Mouse (Mus musculus) heart, adult 2 months (tissue): ENCODE results near the gene Pdxp. TPM values are rescaled to one million over a fixed set of nuclear protein-coding genes. Genes with fewer than 3 reads are reported as not detected.

Source experiments
- DNase-seq, 2 experiments: peaks; one replicate each; pipeline ENCODE4 v3.0.0; 2021
- H3K27ac ChIP-seq: fragments of 200-600 bp; 2 replicates; pipeline ENCODE4 v1.8.1; 2022
- H3K27me3 ChIP-seq: fragments of 200-500 bp; 2 replicates; pipeline ENCODE4 v1.6.1; 2012; ENCODE audit warnings: mild to moderate bottlenecking, low read length, inconsistent platforms, mixed read lengths; ENCODE audit not compliant: control insufficient read depth, insufficient read depth
- H3K36me3 ChIP-seq: fragments of 200-500 bp; 2 replicates; pipeline ENCODE4 v1.6.1; 2012; ENCODE audit warnings: low read length, inconsistent platforms; ENCODE audit not compliant: control insufficient read depth, insufficient read depth
- H3K4me1 ChIP-seq: fragments of 200-500 bp; 2 replicates; pipeline ENCODE4 v1.6.1; 2011; ENCODE audit warnings: low read length; ENCODE audit not compliant: control insufficient read depth, insufficient read depth
- H3K4me3 ChIP-seq: fragments of 200-600 bp; 2 replicates; pipeline ENCODE4 v1.8.1; 2022
- H3K79me2 ChIP-seq: fragments of 200-500 bp; replicated peaks from 2 replicates; pipeline ENCODE4 v1.6.1; 2012; ENCODE audit warnings: mild to moderate bottlenecking, inconsistent platforms, low read length, moderate library complexity, mixed read lengths; ENCODE audit not compliant: control insufficient read depth, insufficient read depth
- H3K9ac ChIP-seq: fragments of 200-500 bp; 2 replicates; pipeline ENCODE4 v1.6.1; 2012; ENCODE audit warnings: low read depth, mild to moderate bottlenecking, control low read depth, inconsistent platforms, low read length, mixed read lengths
- CTCF ChIP-seq: fragments of 200-600 bp; IDR thresholded peaks from 2 replicates; pipeline ENCODE4 v1.8.1; 2022; ENCODE audit warnings: antibody characterized with exemption, mild to moderate bottlenecking, moderate library complexity
- EP300 ChIP-seq: fragments of 200-500 bp; IDR thresholded peaks from 2 replicates; pipeline ENCODE4 v1.6.1; 2011; ENCODE audit warnings: low read depth, low read length, control low read depth; ENCODE audit not compliant: insufficient read depth
- POLR2A ChIP-seq: fragments of 200-500 bp; IDR thresholded peaks from 2 replicates; pipeline ENCODE4 v1.6.1; 2011; ENCODE audit warnings: mild to moderate bottlenecking, low read depth, low read length, control low read depth; ENCODE audit not compliant: insufficient read depth
- WGBS: fragments of 180-500 bp; shearing (Covaris S2); methylation state at CpG from one replicate; pipeline ENCODE4 v1.1.7; 2018; 5-methylcytosine and 5-hydroxymethylcytosine counted together
- intact Hi-C: fragments of 180-260 bp; cut with DNase I; formaldehyde crosslinking; loops from one replicate; pipeline ENCODE4 v1.15.1; 2025
- polyA plus RNA-seq: library from polyadenylated mRNA; depleted of rRNA; stranded (reverse); fragments of >200 nt; gene quantifications from 2 replicates; pipeline ENCODE4 v1.2.3, GENCODE M21; 2012
- total RNA-seq, 2 experiments: library from RNA; stranded (reverse); gene quantifications; 2 replicates each; pipeline ENCODE4 v1.2.3; 2021

Gene Pdxp
- total and polyA plus RNA-seq, 3 experiments = 0.81 to 2.0 (median 0.86) TPM

- intact Hi-C loops = no loop called here
- Histone ChIP-seq H3K4me3 (no peak overlapping the region), H3K36me3 (no peaks in the 10 kb centered on the region), H3K27me3 (no peaks in the 10 kb centered on the region), H3K27ac (no peak overlapping the region), H3K4me1 (peaks cover 17% of the 10 kb centered on the region), H3K9ac (no peak overlapping the region), H3K79me2 (no peaks in the 10 kb centered on the region)
- TF ChIP-seq CTCF = no peak
- no peak for TF ChIP-seq EP300
- no peak for TF ChIP-seq POLR2A
- no peak for DNase-seq
- WGBS = 78% methylated on average over 6 of the region's 6 CpGs
Measured at GRCm38 (mm10) chr15:78923585-78923984, 9.9 kb downstream of the Pdxp start.

- H3K79me2 ChIP-seq = no peaks in the 10 kb centered on the region
- WGBS = 22% methylated on average over 8 of the region's 8 CpGs
- H3K4me1 ChIP-seq = peaks cover 17% of the 10 kb centered on the region
- intact Hi-C loops = no loop called here
- no peaks in the 10 kb centered on the region for H3K36me3 ChIP-seq
- H3K27me3 ChIP-seq = no peaks in the 10 kb centered on the region
- H3K4me3 ChIP-seq = no peak overlapping the region
- no peak for TF ChIP-seq EP300
- no peak for TF ChIP-seq CTCF
- TF ChIP-seq POLR2A = no peak
- no peak overlapping the region for H3K9ac ChIP-seq
- H3K27ac ChIP-seq = peak overlapping the region; percentile 97; the same call in 1 of the 2 replicates
- no peak for DNase-seq
Measured at GRCm38 (mm10) chr15:78925129-78925528, 11.4 kb downstream of the Pdxp start.

- no peaks in the 10 kb centered on the region for H3K79me2 ChIP-seq
- H3K4me1 ChIP-seq = peaks cover 17% of the 10 kb centered on the region
- 3% methylated on average over 20 of the region's 20 CpGs for WGBS
- H3K36me3 ChIP-seq = no peaks in the 10 kb centered on the region
- H3K9ac ChIP-seq = peak within 1 kb of the TSS; percentile 71
- H3K27ac ChIP-seq = peak within 1 kb of the TSS; percentile 97
- TF ChIP-seq POLR2A = peak; percentile 90
- no peak for TF ChIP-seq EP300
- peak; percentile 90 to 92 for DNase-seq
- H3K27me3 ChIP-seq = no peaks in the 10 kb centered on the region
- intact Hi-C loops = no loop called here
- H3K4me3 ChIP-seq = peak within 1 kb of the TSS; percentile 52
Measured at GRCm38 (mm10) chr15:78926021-78926919, 12.6 kb downstream of the Pdxp start, which contains the start of gene Lgals1. Lgals1 (plus strand) TSS chr15:78926725.

GRCm38 (mm10) chr15:78927021-78927787, 13.5 kb downstream of the Pdxp start:
- H3K36me3 ChIP-seq = no peaks in the 10 kb centered on the region
- 20% methylated on average over 15 of the region's 15 CpGs for WGBS
- no peaks in the 10 kb centered on the region for H3K79me2 ChIP-seq
- no peaks in the 10 kb centered on the region for H3K27me3 ChIP-seq
- peak overlapping the region; percentile 52 for H3K4me3 ChIP-seq
- H3K9ac ChIP-seq = peak overlapping the region; percentile 71
- peaks cover 17% of the 10 kb centered on the region for H3K4me1 ChIP-seq
- peak overlapping the region; percentile 97 for H3K27ac ChIP-seq
- peak; percentile 55 to 58 for DNase-seq
- TF ChIP-seq CTCF (no peak), POLR2A (no peak), EP300 (no peak)
- intact Hi-C loops = no loop called here

- peak; percentile 75 to 87 for DNase-seq
- H3K9ac ChIP-seq = peak overlapping the region; percentile 42
- H3K79me2 ChIP-seq = no peaks in the 10 kb centered on the region
- WGBS = under 1% methylated on average over 33 of the region's 35 CpGs
- H3K36me3 ChIP-seq = no peaks in the 10 kb centered on the region
- H3K27me3 ChIP-seq = no peaks in the 10 kb centered on the region
- peak overlapping the region; percentile 97 for H3K27ac ChIP-seq
- H3K4me1 ChIP-seq = peaks cover 17% of the 10 kb centered on the region
- peak overlapping the region; percentile 52 for H3K4me3 ChIP-seq
- intact Hi-C loops = no loop called here
- no peak for TF ChIP-seq CTCF
- TF ChIP-seq EP300 = 0 out of 2 replicates have a peak, but pooled peaks have one; percentile 32
- peak; percentile 70 for TF ChIP-seq POLR2A
Measured at GRCm38 (mm10) chr15:78927788-78928457, 14.2 kb downstream of the Pdxp start.
